Mouse (Mus musculus) liver, embryonic 15.5 days (tissue): ENCODE measurements around the gene Faap20. TPM values are rescaled to one million over a fixed set of nuclear protein-coding genes. Genes with fewer than 3 reads are reported as not detected.

Source experiments
- ATAC-seq: fragments of 200-750 bp; cut with Nextera tagmentation; 2 replicates; pipeline ENCODE4 v1.8.0; 2017; ENCODE audit warnings: moderate number of reproducible peaks, mild to moderate bottlenecking, moderate library complexity; ENCODE audit not compliant: insufficient read depth
- H3K27ac ChIP-seq: fragments of 300-500 bp; sonication (generic); replicated peaks from 2 replicates; pipeline ENCODE4 v1.5.1; 2015; ENCODE audit warnings: mild to moderate bottlenecking, inconsistent platforms
- H3K27me3 ChIP-seq: fragments of 300-500 bp; sonication (generic); 2 replicates; pipeline ENCODE4 v1.6.1; 2015; ENCODE audit warnings: mild to moderate bottlenecking, inconsistent platforms
- H3K36me3 ChIP-seq: fragments of 300-500 bp; sonication (generic); replicated peaks from 2 replicates; pipeline ENCODE4 v1.6.1; 2015; ENCODE audit warnings: moderate library complexity, mild to moderate bottlenecking, inconsistent platforms
- H3K4me1 ChIP-seq: fragments of 300-500 bp; sonication (generic); replicated peaks from 2 replicates; pipeline ENCODE4 v1.6.1; 2015; ENCODE audit warnings: inconsistent platforms
- H3K4me2 ChIP-seq: fragments of 300-500 bp; sonication (generic); 2 replicates; pipeline ENCODE4 v1.6.1; 2015; ENCODE audit warnings: moderate library complexity, mild to moderate bottlenecking, inconsistent platforms
- H3K4me3 ChIP-seq: fragments of 300-500 bp; sonication (generic); replicated peaks from 2 replicates; pipeline ENCODE4 v1.5.1; 2015; ENCODE audit warnings: mild to moderate bottlenecking, inconsistent platforms
- H3K9ac ChIP-seq: fragments of 300-500 bp; sonication (generic); 2 replicates; pipeline ENCODE4 v1.6.1; 2015; ENCODE audit warnings: moderate library complexity, mild to moderate bottlenecking, inconsistent platforms
- H3K9me3 ChIP-seq: fragments of 300-500 bp; sonication (generic); replicated peaks from 2 replicates; pipeline ENCODE4 v1.6.1; 2016; ENCODE audit warnings: inconsistent platforms
- WGBS: fragments of 180-500 bp; shearing (Covaris S2); methylation state at CpG from one replicate; pipeline ENCODE4 v1.1.7; 2015; ENCODE audit warnings: mixed read lengths; ENCODE audit not compliant: insufficient replicate concordance; 5-methylcytosine and 5-hydroxymethylcytosine counted together
- polyA plus RNA-seq: library from polyadenylated mRNA; unstranded; fragments of >200 nt; fragmentation: Nextera tagmentation; extraction: Ambion mirVana; gene quantifications from 2 replicates; pipeline ENCODE4 v1.2.1, GENCODE M21; 2015

The Faap20 gene
- polyA plus RNA-seq, 1 experiment from 2014 or later = 18.2 TPM

- WGBS = 42% methylated on average over 1 of the region's 1 CpGs
Measured at GRCm38 (mm10) chr4:155288586-155288985, 39.0 kb downstream of the Faap20 start.

DNA sequence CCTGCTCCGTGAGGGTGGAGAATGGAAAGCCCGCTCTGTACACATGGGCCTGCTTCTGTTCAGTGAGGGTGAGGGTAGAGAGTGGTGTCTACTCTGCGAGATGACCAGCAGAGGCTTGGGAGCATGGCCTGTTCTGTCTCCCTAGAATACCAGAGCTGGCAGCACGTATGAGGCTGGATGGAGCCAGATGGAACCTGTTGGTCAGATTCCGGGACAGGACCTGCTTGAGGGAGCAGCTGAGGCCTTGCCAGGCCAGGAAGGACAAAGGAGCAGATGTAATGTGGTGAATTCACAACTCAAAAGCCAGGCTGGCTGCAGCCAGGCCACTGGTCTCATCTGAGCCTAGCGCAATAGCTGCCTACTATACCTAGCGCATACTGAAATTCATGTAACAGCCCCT lies 40.4 kb downstream of the Faap20 start:
- no peak overlapping the region for H3K4me3 ChIP-seq

More at GRCm38 (mm10) chr4:155288586-155288985, 39.0 kb downstream of the Faap20 start:
- no peak overlapping the region for H3K9ac ChIP-seq
- no peaks in the 10 kb centered on the region for H3K4me1 ChIP-seq
- H3K27ac ChIP-seq = no peak overlapping the region
- no peak for ATAC-seq
- peaks cover 1% of the 10 kb centered on the region; the same call in 1 of the 2 replicates for H3K27me3 ChIP-seq
- no peak overlapping the region for H3K4me3 ChIP-seq
- H3K4me2 ChIP-seq = no peak overlapping the region
- no peaks in the 10 kb centered on the region for H3K36me3 ChIP-seq
- H3K9me3 ChIP-seq = no peaks in the 10 kb centered on the region

GRCm38 (mm10) chr4:155292863-155293262 lies 43.3 kb downstream of the Faap20 start:
- Histone ChIP-seq H3K4me2 (no peak overlapping the region), H3K27ac (no peak overlapping the region), H3K9ac (no peak overlapping the region), H3K9me3 (no peaks in the 10 kb centered on the region), H3K27me3 (no peaks in the 10 kb centered on the region), H3K4me1 (no peaks in the 10 kb centered on the region), H3K4me3 (no peak overlapping the region), H3K36me3 (no peaks in the 10 kb centered on the region)
- no peak for ATAC-seq
- 66% methylated on average over 10 of the region's 10 CpGs for WGBS

More for the DNA sequence above, 40.4 kb downstream of the Faap20 start:
- no peaks in the 10 kb centered on the region for H3K4me1 ChIP-seq
- no peaks in the 10 kb centered on the region for H3K36me3 ChIP-seq
- H3K9ac ChIP-seq = no peak overlapping the region
- H3K27ac ChIP-seq = no peak overlapping the region
- no peaks in the 10 kb centered on the region for H3K9me3 ChIP-seq
- 78% methylated on average over 7 of the region's 7 CpGs for WGBS
- ATAC-seq = no peak
- H3K4me2 ChIP-seq = no peak overlapping the region
- H3K27me3 ChIP-seq = no peaks in the 10 kb centered on the region; the same call in 1 of the 2 replicates

DNA sequence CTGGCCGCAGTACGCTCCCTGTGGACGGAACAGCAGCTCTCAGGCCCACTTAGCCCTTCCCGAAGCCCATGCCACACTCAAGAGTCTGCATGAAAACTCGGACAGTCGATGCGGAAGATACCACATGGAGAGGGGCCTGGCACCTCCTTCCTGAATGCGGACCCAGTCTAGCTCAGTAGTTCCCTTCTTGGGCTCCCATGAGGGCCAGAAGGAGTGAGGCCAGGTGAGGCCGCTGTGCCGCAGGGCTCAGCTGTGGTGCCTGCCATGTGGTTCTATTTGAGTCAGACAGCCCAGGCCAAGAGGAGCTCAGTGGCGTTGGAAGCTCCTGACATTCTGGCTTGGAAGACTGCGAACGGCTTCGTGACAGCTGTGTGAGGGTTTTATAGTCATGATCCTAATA lies 44.8 kb downstream of the Faap20 start:
- no peak for ATAC-seq
- H3K27ac ChIP-seq = no peak overlapping the region
- H3K9me3 ChIP-seq = no peaks in the 10 kb centered on the region
- H3K9ac ChIP-seq = no peak overlapping the region
- H3K4me3 ChIP-seq = no peak overlapping the region
- no peaks in the 10 kb centered on the region for H3K27me3 ChIP-seq
- H3K36me3 ChIP-seq = no peaks in the 10 kb centered on the region
- 77% methylated on average over 14 of the region's 14 CpGs for WGBS
- no peak overlapping the region for H3K4me2 ChIP-seq
- no peaks in the 10 kb centered on the region for H3K4me1 ChIP-seq

GRCm38 (mm10) chr4:155295026-155295590 lies 45.5 kb downstream of the Faap20 start:
- Histone ChIP-seq H3K36me3 (no peaks in the 10 kb centered on the region), H3K9ac (no peak overlapping the region), H3K4me2 (no peak overlapping the region), H3K27me3 (no peaks in the 10 kb centered on the region), H3K4me1 (no peaks in the 10 kb centered on the region), H3K4me3 (no peak overlapping the region), H3K9me3 (no peaks in the 10 kb centered on the region), H3K27ac (no peak overlapping the region)
- no peak for ATAC-seq
- 55% methylated on average over 10 of the region's 10 CpGs for WGBS

GRCm38 (mm10) chr4:155295996-155296395 lies 46.4 kb downstream of the Faap20 start:
- WGBS = 44% methylated on average over 4 of the region's 4 CpGs
- H3K36me3 ChIP-seq = no peaks in the 10 kb centered on the region
- no peak overlapping the region for H3K4me2 ChIP-seq
- H3K27ac ChIP-seq = no peak overlapping the region
- no peaks in the 10 kb centered on the region for H3K27me3 ChIP-seq
- no peak overlapping the region for H3K4me3 ChIP-seq
- no peaks in the 10 kb centered on the region for H3K9me3 ChIP-seq
- no peak for ATAC-seq
- H3K9ac ChIP-seq = no peak overlapping the region
- no peaks in the 10 kb centered on the region for H3K4me1 ChIP-seq

- Histone ChIP-seq H3K4me3 (no peak overlapping the region), H3K27ac (no peak overlapping the region), H3K36me3 (no peaks in the 10 kb centered on the region), H3K9ac (no peak overlapping the region), H3K4me2 (no peak overlapping the region), H3K9me3 (no peaks in the 10 kb centered on the region), H3K4me1 (no peaks in the 10 kb centered on the region), H3K27me3 (no peaks in the 10 kb centered on the region)
- WGBS = 45% methylated on average over 2 of the region's 2 CpGs
- ATAC-seq = no peak
Measured at GRCm38 (mm10) chr4:155297057-155297456, 47.5 kb downstream of the Faap20 start.

DNA sequence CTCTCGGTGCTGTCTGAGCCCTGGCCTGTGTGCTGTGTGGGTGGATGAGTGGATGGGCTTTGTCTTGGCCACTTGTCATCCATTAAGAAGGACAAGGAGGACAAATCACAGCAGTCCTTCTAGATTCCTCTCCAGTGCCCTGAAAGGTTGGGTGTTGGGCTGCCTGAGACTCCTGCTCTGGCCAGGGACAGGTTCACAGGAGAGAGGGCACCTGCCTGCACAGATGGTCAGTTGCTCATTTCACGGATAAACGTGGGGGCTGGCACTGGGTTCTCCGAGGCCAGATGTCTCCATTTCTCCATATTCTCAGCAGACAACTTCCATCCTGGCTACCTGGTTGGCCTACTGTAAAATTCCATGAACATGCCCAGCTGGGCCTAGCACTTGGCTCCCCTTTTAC lies 49.2 kb downstream of the Faap20 start:
- Histone ChIP-seq H3K4me2 (no peak overlapping the region), H3K9me3 (no peaks in the 10 kb centered on the region), H3K4me1 (no peaks in the 10 kb centered on the region), H3K36me3 (no peaks in the 10 kb centered on the region), H3K9ac (no peak overlapping the region), H3K4me3 (no peak overlapping the region), H3K27me3 (no peaks in the 10 kb centered on the region), H3K27ac (no peak overlapping the region)
- no peak for ATAC-seq
- 57% methylated on average over 4 of the region's 4 CpGs for WGBS

DNA sequence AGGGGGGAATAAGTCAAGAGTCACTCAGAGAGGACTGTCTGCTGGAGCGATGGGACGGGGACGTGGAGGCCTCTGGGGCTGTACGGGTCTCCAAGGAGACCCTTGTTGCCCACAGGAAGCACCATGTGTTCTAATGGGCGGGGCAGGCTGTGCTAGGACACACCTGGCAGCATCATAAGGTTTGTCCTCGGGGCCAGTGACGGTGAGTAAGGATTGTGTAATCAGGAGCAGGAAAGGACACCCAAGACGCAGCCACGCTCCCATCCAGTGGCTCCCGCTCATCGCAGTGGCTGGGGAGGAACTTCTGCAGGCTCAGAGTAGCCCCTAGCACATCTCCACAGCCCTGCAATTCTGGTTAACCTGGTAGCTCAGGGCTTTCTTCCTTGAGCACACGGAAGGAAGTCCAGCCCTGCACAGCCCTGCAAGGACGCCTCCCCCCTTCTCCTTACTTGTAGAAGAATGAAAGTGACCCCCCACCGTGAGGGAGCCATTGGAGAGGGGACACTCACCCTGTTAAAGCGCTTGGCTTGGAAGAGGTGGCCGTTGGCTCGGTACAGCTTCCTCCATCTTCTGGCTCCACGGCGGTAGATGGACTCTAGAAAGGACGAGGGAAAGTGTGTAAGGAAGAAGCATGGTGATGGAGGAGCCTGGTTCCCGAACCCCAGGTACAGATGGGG lies 51.0 kb downstream of the Faap20 start:
- Histone ChIP-seq H3K27me3 (no peaks in the 10 kb centered on the region), H3K36me3 (no peaks in the 10 kb centered on the region), H3K27ac (no peak overlapping the region), H3K4me2 (no peak overlapping the region), H3K9ac (no peak overlapping the region), H3K9me3 (no peaks in the 10 kb centered on the region), H3K4me1 (no peaks in the 10 kb centered on the region), H3K4me3 (no peak overlapping the region)
- WGBS = 56% methylated on average over 21 of the region's 21 CpGs
- ATAC-seq = no peak

DNA sequence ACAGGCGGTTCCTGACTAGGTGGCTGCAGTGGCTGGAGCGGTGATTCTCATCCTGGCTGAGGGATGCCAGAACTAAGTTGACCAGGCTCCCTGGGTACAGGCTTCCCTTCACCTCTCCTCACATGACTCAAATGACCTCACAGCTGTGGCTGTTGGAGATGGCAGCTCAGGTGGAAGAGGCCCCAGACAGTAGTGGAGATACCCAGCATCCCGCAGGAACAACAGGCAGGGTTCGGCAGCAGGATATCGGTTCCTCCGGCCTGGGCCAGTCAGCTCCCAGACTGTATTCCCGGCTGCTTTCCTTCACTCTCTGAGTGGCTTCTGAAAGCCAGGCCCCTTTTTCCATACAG lies 51.5 kb downstream of the Faap20 start:
- H3K36me3 ChIP-seq = no peaks in the 10 kb centered on the region
- 81% methylated on average over 7 of the region's 7 CpGs for WGBS
- H3K9ac ChIP-seq = no peak overlapping the region
- H3K27me3 ChIP-seq = no peaks in the 10 kb centered on the region
- H3K4me2 ChIP-seq = no peak overlapping the region
- H3K4me3 ChIP-seq = no peak overlapping the region
- no peaks in the 10 kb centered on the region for H3K9me3 ChIP-seq
- H3K27ac ChIP-seq = no peak overlapping the region
- H3K4me1 ChIP-seq = no peaks in the 10 kb centered on the region
- no peak for ATAC-seq

DNA sequence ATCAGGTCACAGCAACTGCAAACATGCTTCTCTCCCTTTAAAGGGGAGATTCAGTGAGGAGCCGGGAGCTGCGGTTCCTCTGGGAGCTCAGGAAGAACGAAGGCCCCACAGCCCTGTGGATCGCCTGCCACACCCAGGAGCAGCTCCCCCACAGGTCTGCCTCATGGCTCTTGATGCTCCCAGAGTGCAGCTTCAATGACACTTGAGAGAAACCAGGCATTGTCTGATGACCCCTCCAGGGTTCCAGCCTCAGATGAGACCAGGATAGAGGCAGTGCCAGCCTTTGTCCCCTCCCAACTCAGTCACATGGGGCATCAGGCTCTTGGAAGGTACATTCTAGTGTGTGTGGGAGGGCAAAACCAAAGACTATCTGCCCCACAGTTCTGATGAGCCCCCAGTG lies 52.4 kb downstream of the Faap20 start:
- WGBS = 45% methylated on average over 4 of the region's 4 CpGs
- Histone ChIP-seq H3K9me3 (no peaks in the 10 kb centered on the region), H3K4me2 (no peak overlapping the region), H3K36me3 (no peaks in the 10 kb centered on the region), H3K27ac (no peak overlapping the region), H3K9ac (no peak overlapping the region), H3K4me3 (no peak overlapping the region), H3K4me1 (peaks cover 3% of the 10 kb centered on the region; the same call in 1 of the 2 replicates), H3K27me3 (no peaks in the 10 kb centered on the region)
- no peak for ATAC-seq
